Mouse (Mus musculus): ENCODE measurements at regions not wholly inside any gene's neighbourhood (a gene's known extent, or its start where the extent isn't known, plus 50 kb on each side); places are given as distances from the start of the nearest gene placed in this dataset.

- Histone ChIP-seq H3K27ac (ENCODE audit: insufficient read depth, low read length) (no peak overlapping the region), H3K4me1 (ENCODE audit: control insufficient read depth, insufficient read depth, low read length) (no peaks in the 10 kb centered on the region), H3K4me3 (ENCODE audit: insufficient read depth, low read length) (no peak overlapping the region)
- TF ChIP-seq CTCF (IDR thresholded peaks at IDR 0.05; ENCODE audit: borderline replicate concordance, insufficient read depth, low read length) (no peak), POLR2A (IDR thresholded peaks at IDR 0.05; ENCODE audit: low read depth, low read length) (no peak)
These were observed 1504.5 kb downstream of the Rapgef2 start for GRCm38 (mm10) chr3:77781783-77782182.

- H3K27ac ChIP-seq (ENCODE audit: insufficient read depth, low read length): no peak overlapping the region
- TF ChIP-seq CTCF (IDR thresholded peaks at IDR 0.05; ENCODE audit: borderline replicate concordance, insufficient read depth, low read length): no peak
- no peak for TF ChIP-seq POLR2A (IDR thresholded peaks at IDR 0.05; ENCODE audit: low read depth, low read length)
- H3K4me1 ChIP-seq (ENCODE audit: control insufficient read depth, insufficient read depth, low read length): no peaks in the 10 kb centered on the region
- no peak overlapping the region for H3K4me3 ChIP-seq (ENCODE audit: insufficient read depth, low read length)
These were observed 1505.0 kb downstream of the Rapgef2 start for GRCm38 (mm10) chr3:77781332-77781731.

- TF ChIP-seq CTCF (IDR thresholded peaks at IDR 0.05; ENCODE audit: borderline replicate concordance, insufficient read depth, low read length): no peak
- no peak for TF ChIP-seq POLR2A (IDR thresholded peaks at IDR 0.05; ENCODE audit: low read depth, low read length)
- H3K4me1 ChIP-seq (ENCODE audit: control insufficient read depth, insufficient read depth, low read length): no peaks in the 10 kb centered on the region
- no peak overlapping the region for H3K27ac ChIP-seq (ENCODE audit: insufficient read depth, low read length)
- H3K4me3 ChIP-seq (ENCODE audit: insufficient read depth, low read length): no peak overlapping the region
These were observed 1527.4 kb downstream of the Rapgef2 start for GRCm38 (mm10) chr3:77758840-77759361.

- TF ChIP-seq CTCF (IDR thresholded peaks at IDR 0.05; ENCODE audit: borderline replicate concordance, insufficient read depth, low read length) (no peak), POLR2A (IDR thresholded peaks at IDR 0.05; ENCODE audit: low read depth, low read length) (no peak)
- no peaks in the 10 kb centered on the region for H3K4me1 ChIP-seq (ENCODE audit: control insufficient read depth, insufficient read depth, low read length)
- H3K27ac ChIP-seq (ENCODE audit: insufficient read depth, low read length): no peak overlapping the region
- H3K4me3 ChIP-seq (ENCODE audit: insufficient read depth, low read length): no peak overlapping the region
These were observed 1528.0 kb downstream of the Rapgef2 start for GRCm38 (mm10) chr3:77758295-77758694.

GRCm38 (mm10) chr3:77742146-77742545 lies 1544.2 kb downstream of the Rapgef2 start:
- H3K27ac ChIP-seq (ENCODE audit: insufficient read depth, low read length): no peak overlapping the region
- TF ChIP-seq CTCF (IDR thresholded peaks at IDR 0.05; ENCODE audit: borderline replicate concordance, insufficient read depth, low read length): no peak
- TF ChIP-seq POLR2A (IDR thresholded peaks at IDR 0.05; ENCODE audit: low read depth, low read length): no peak
- no peaks in the 10 kb centered on the region for H3K4me1 ChIP-seq (ENCODE audit: control insufficient read depth, insufficient read depth, low read length)
- no peak overlapping the region for H3K4me3 ChIP-seq (ENCODE audit: insufficient read depth, low read length)

GRCm38 (mm10) chr3:77717840-77718239 lies 1568.5 kb downstream of the Rapgef2 start:
- no peak overlapping the region for H3K4me3 ChIP-seq (ENCODE audit: insufficient read depth, low read length)
- H3K4me1 ChIP-seq (ENCODE audit: control insufficient read depth, insufficient read depth, low read length): no peaks in the 10 kb centered on the region
- no peak overlapping the region for H3K27ac ChIP-seq (ENCODE audit: insufficient read depth, low read length)
- TF ChIP-seq POLR2A (IDR thresholded peaks at IDR 0.05; ENCODE audit: low read depth, low read length) (no peak), CTCF (IDR thresholded peaks at IDR 0.05; ENCODE audit: borderline replicate concordance, insufficient read depth, low read length) (no peak)

GRCm38 (mm10) chr3:77695571-77695970 lies 1590.7 kb downstream of the Rapgef2 start:
- Histone ChIP-seq H3K4me1 (ENCODE audit: control insufficient read depth, insufficient read depth, low read length) (no peaks in the 10 kb centered on the region; the same call in 1 of the 2 replicates), H3K4me3 (ENCODE audit: insufficient read depth, low read length) (no peak overlapping the region), H3K27ac (ENCODE audit: insufficient read depth, low read length) (peak overlapping the region; percentile 93)
- TF ChIP-seq CTCF (IDR thresholded peaks at IDR 0.05; ENCODE audit: borderline replicate concordance, insufficient read depth, low read length): no peak
- no peak for TF ChIP-seq POLR2A (IDR thresholded peaks at IDR 0.05; ENCODE audit: low read depth, low read length)

- Histone ChIP-seq H3K4me3 (ENCODE audit: insufficient read depth, low read length) (no peak overlapping the region), H3K27ac (ENCODE audit: insufficient read depth, low read length) (no peak overlapping the region), H3K4me1 (ENCODE audit: control insufficient read depth, insufficient read depth, low read length) (no peaks in the 10 kb centered on the region)
- TF ChIP-seq CTCF (IDR thresholded peaks at IDR 0.05; ENCODE audit: borderline replicate concordance, insufficient read depth, low read length) (no peak), POLR2A (IDR thresholded peaks at IDR 0.05; ENCODE audit: low read depth, low read length) (no peak)
These were observed 1592.3 kb downstream of the Fstl5 start for GRCm38 (mm10) chr3:77666366-77666765.

GRCm38 (mm10) chr3:77653881-77654280 lies 1579.8 kb downstream of the Fstl5 start:
- TF ChIP-seq POLR2A (IDR thresholded peaks at IDR 0.05; ENCODE audit: low read depth, low read length): no peak
- TF ChIP-seq CTCF (IDR thresholded peaks at IDR 0.05; ENCODE audit: borderline replicate concordance, insufficient read depth, low read length): no peak
- no peak overlapping the region for H3K27ac ChIP-seq (ENCODE audit: insufficient read depth, low read length)

More at GRCm38 (mm10) chr3:77653881-77654280, 1579.8 kb downstream of the Fstl5 start:
- Histone ChIP-seq H3K4me1 (ENCODE audit: control insufficient read depth, insufficient read depth, low read length) (no peaks in the 10 kb centered on the region), H3K4me3 (ENCODE audit: insufficient read depth, low read length) (no peak overlapping the region)

Data from embryonic fibroblast, embryonic 13.5 days (primary cell).